Mouse (Mus musculus) lung, postnatal 4 days (tissue): ENCODE measurements around the gene Ptpn11.

Source experiments
- DNase-seq, 2 experiments: peaks; one replicate each; pipeline ENCODE4 v3.0.0; 2021

Ptpn11 gene

GRCm38 (mm10) chr5:121124208-121125185, 66.7 kb downstream of the Ptpn11 start:
- DNase-seq, result no peak

GRCm38 (mm10) chr5:121123399-121123798, 67.8 kb downstream of the Ptpn11 start:
- DNase-seq, result no peak

GRCm38 (mm10) chr5:121122577-121122976, 68.6 kb downstream of the Ptpn11 start:
- DNase-seq, result no peak

- DNase-seq, result no peak
Measured at GRCm38 (mm10) chr5:121122036-121122435, 69.2 kb downstream of the Ptpn11 start.

- DNase-seq, result no peak
Measured at GRCm38 (mm10) chr5:121119331-121120034, 71.7 kb downstream of the Ptpn11 start.

GRCm38 (mm10) chr5:121118345-121118744, 72.9 kb downstream of the Ptpn11 start:
- DNase-seq, result no peak

GRCm38 (mm10) chr5:121116941-121117340, 74.3 kb downstream of the Ptpn11 start:
- no peak for DNase-seq

GRCm38 (mm10) chr5:121115391-121116157, 75.6 kb downstream of the Ptpn11 start:
- DNase-seq, result no peak

GRCm38 (mm10) chr5:121114151-121114550, 77.0 kb downstream of the Ptpn11 start:
- DNase-seq, result no peak

- DNase-seq, result no peak
Measured at GRCm38 (mm10) chr5:121112390-121112789, 78.8 kb downstream of the Ptpn11 start.

- no peak for DNase-seq
Measured at GRCm38 (mm10) chr5:121111106-121111915, 79.9 kb downstream of the Ptpn11 start.

GRCm38 (mm10) chr5:121109185-121109584, 82.0 kb downstream of the Ptpn11 start:
- DNase-seq, result no peak

GRCm38 (mm10) chr5:121106913-121107312, 84.3 kb downstream of the Ptpn11 start:
- no peak for DNase-seq

GRCm38 (mm10) chr5:121100886-121101580, 90.2 kb downstream of the Ptpn11 start:
- no peak for DNase-seq

GRCm38 (mm10) chr5:121100095-121100494, 91.1 kb downstream of the Ptpn11 start:
- DNase-seq, result no peak

- no peak for DNase-seq
Measured at GRCm38 (mm10) chr5:121097970-121098369, 93.2 kb downstream of the Ptpn11 start.

GRCm38 (mm10) chr5:121096744-121097143, 94.5 kb downstream of the Ptpn11 start:
- DNase-seq, result no peak

GRCm38 (mm10) chr5:121093281-121093680, 97.9 kb downstream of the Ptpn11 start:
- DNase-seq, result no peak

GRCm38 (mm10) chr5:121089660-121090059, 101.5 kb downstream of the Ptpn11 start:
- no peak for DNase-seq

- DNase-seq, result no peak
Measured at GRCm38 (mm10) chr5:121087733-121088132, 103.5 kb downstream of the Ptpn11 start.

GRCm38 (mm10) chr5:121082605-121083004, 108.6 kb downstream of the Ptpn11 start:
- DNase-seq, result no peak

- DNase-seq, result no peak
Measured at GRCm38 (mm10) chr5:121081754-121082153, 109.4 kb downstream of the Ptpn11 start.
